Mouse (Mus musculus) cerebellum, adult 2 months (tissue): Measurements from ENCODE around the gene Olfr109.

Experiments
- CTCF ChIP-seq: fragments of 200-500 bp; IDR thresholded peaks from 2 replicates; pipeline ENCODE4 v1.5.1; 2011; ENCODE audit warnings: low read depth, mild to moderate bottlenecking, control low read depth, low read length, moderate library complexity, borderline replicate concordance; ENCODE audit not compliant: insufficient read depth
- POLR2A ChIP-seq: fragments of 200-500 bp; IDR thresholded peaks from 2 replicates; pipeline ENCODE4 v1.6.1; 2011; ENCODE audit warnings: low read length, control low read depth, borderline replicate concordance; ENCODE audit not compliant: insufficient read depth

GRCm38 (mm10) chr17:37483452-37483851 lies 24.7 kb downstream of the Olfr109 start, which contains the start of gene H2-M2:
- TF ChIP-seq CTCF (no peak), POLR2A (no peak)
